In genomic region chr16:90783302-90783701, GRCm38 (mm10) we compare ENCODE assay signal across 23 mouse cellular contexts. TPM values are rescaled to one million over a fixed set of nuclear protein-coding genes. Genes with fewer than 3 reads are reported as not detected.
DNase-seq lines count a peak whose midpoint lies in the region; ATAC-seq and TF ChIP-seq lines count a peak whose summit lies in the region.
"Had no signal": no experiment of that assay in that cellular context is flagged by ENCODE, and none has a peak within 500 bp of the region (broad histone marks: within the 10 kb centered on the region; RNA-seq: fewer than 3 reads in every experiment).

No protein-coding gene starts in this region.

- no peak overlapping the region for H3K9ac ChIP-seq in heart, embryonic 14.5 days (ENCODE audit: low read length)
- H3K9ac ChIP-seq in heart, postnatal 0 days (replicated peaks; ENCODE audit: low read depth, low read length) = no peak overlapping the region
- H3K9ac ChIP-seq: embryonic facial prominence, embryonic 12.5 days; forebrain, embryonic 15.5 days; hindbrain, embryonic 12.5 days had no signal

- H3K27me3 ChIP-seq in heart, embryonic 10.5 days (ENCODE audit: insufficient read depth, poor library complexity, severe bottlenecking) = no peaks in the 10 kb centered on the region
- no peaks in the 10 kb centered on the region for H3K27me3 ChIP-seq in heart, embryonic 14.5 days (ENCODE audit: control insufficient read depth, insufficient read depth, low read length)
- H3K27me3 ChIP-seq in heart, postnatal 0 days (ENCODE audit: control insufficient read depth, insufficient read depth, low read length) = no peaks in the 10 kb centered on the region
- H3K27me3 ChIP-seq: CH12.LX; embryonic facial prominence, embryonic 12.5 days; forebrain, embryonic 15.5 days; hindbrain, embryonic 12.5 days; Patski had no signal

- intact Hi-C loops in heart, postnatal 14 days (cut with DNase I) = no loop called here
- intact Hi-C loops in heart, postnatal 25 days (cut with DNase I) = no loop called here

- WGBS in heart, embryonic 10.5 days = 77% methylated on average over 11 of the region's 11 CpGs
- 49% methylated on average over 11 of the region's 11 CpGs for WGBS in heart, embryonic 14.5 days
- 35% methylated on average over 11 of the region's 11 CpGs for WGBS in heart, postnatal 0 days

- 0 out of 2 replicates have a peak overlapping the region, but pooled peaks have one; percentile 44 for H3K27ac ChIP-seq in heart, embryonic 10.5 days
- H3K27ac ChIP-seq in heart, embryonic 14.5 days (replicated peaks in 1 of 2; ENCODE audit: control insufficient read depth in 1 of 2, insufficient read depth in 1 of 2, low read depth in 2 of 2, low read length in 2 of 2) = peak overlapping the region; percentile 18 to 66; a peak in 3 of 4 replicates
- no peak overlapping the region for H3K27ac ChIP-seq in heart, postnatal 0 days (ENCODE audit: low read depth)
- H3K27ac ChIP-seq: embryonic facial prominence, embryonic 12.5 days; forebrain, embryonic 15.5 days; hindbrain, embryonic 12.5 days had no signal

- ATAC-seq in heart, embryonic 14.5 days (ENCODE audit: insufficient number of reproducible peaks, insufficient read depth, low FRiP score, low read depth) = peak; percentile 83
- peak; percentile 82; the same call in 1 of the 2 replicates for ATAC-seq in heart, postnatal 0 days (ENCODE audit: insufficient read depth, low read depth)
- no peak for ATAC-seq in CD4-positive, CD25-positive, alpha-beta regulatory T cell, adult 4 months
- ATAC-seq: activated CD4-positive, CD25-positive, alpha-beta regulatory T cell, adult 4 months; forebrain, embryonic 15.5 days; hindbrain, embryonic 16.5 days; inflammation-experienced regulatory T-cells, adult 6 months; intestine, postnatal 0 days; Patski had no signal

- H3K4me1 ChIP-seq in heart, embryonic 10.5 days = peaks cover 24% of the 10 kb centered on the region
- peaks cover 8 to 29% of the 10 kb centered on the region in 2 experiments for H3K4me1 ChIP-seq in heart, embryonic 14.5 days (ENCODE audit: control insufficient read depth in 2 of 2, insufficient read depth in 2 of 2, low read length in 2 of 2)
- H3K4me1 ChIP-seq in heart, postnatal 0 days (ENCODE audit: control insufficient read depth, insufficient read depth) = no peaks in the 10 kb centered on the region; the same call in 1 of the 2 replicates
- H3K4me1 ChIP-seq: embryonic facial prominence, embryonic 12.5 days; forebrain, embryonic 15.5 days; hindbrain, embryonic 12.5 days had no signal

- no peak overlapping the region for H3K4me3 ChIP-seq in heart, embryonic 10.5 days
- no peak overlapping the region for H3K4me3 ChIP-seq in heart, embryonic 14.5 days (ENCODE audit: control insufficient read depth in 1 of 2, insufficient read depth in 1 of 2, low read depth in 1 of 2, low read length in 2 of 2)
- H3K4me3 ChIP-seq in heart, postnatal 0 days (ENCODE audit: low read depth, low read length) = no peak overlapping the region
- H3K4me3 ChIP-seq: embryonic facial prominence, embryonic 12.5 days; forebrain, embryonic 15.5 days; hindbrain, embryonic 12.5 days had no signal

- peaks cover 94% of the 10 kb centered on the region for H3K36me3 ChIP-seq in heart, embryonic 10.5 days
- H3K36me3 ChIP-seq in heart, embryonic 14.5 days (ENCODE audit: control insufficient read depth, insufficient read depth, low read length) = peaks cover 78% of the 10 kb centered on the region
- H3K36me3 ChIP-seq in heart, postnatal 0 days (replicated peaks; ENCODE audit: control insufficient read depth, insufficient read depth, low read length) = peaks cover 76% of the 10 kb centered on the region

- peak overlapping the region; percentile 36 for H3K4me2 ChIP-seq in heart, embryonic 14.5 days (ENCODE audit: low read length)
- no peak overlapping the region for H3K4me2 ChIP-seq in heart, postnatal 0 days (ENCODE audit: low read depth, low read length)
- H3K4me2 ChIP-seq: embryonic facial prominence, embryonic 12.5 days; forebrain, embryonic 15.5 days; hindbrain, embryonic 12.5 days had no signal

- TF ChIP-seq EP300 in heart, postnatal 0 days (IDR thresholded peaks at IDR 0.05; ENCODE audit: low read depth) = no peak

- DNase-seq in heart, embryonic 10.5 days (ENCODE audit: low spot score) = no peak
- DNase-seq in heart, postnatal 14 days = no peak
- DNase-seq in heart, postnatal 25 days (ENCODE audit: low spot score) = no peak
- peak; percentile 7 to 14 for DNase-seq in kidney, adult 8-10 months
- DNase-seq in kidney, postnatal 10 days = no peak
- DNase-seq in heart, postnatal 0 days (ENCODE audit: low spot score) = peak; percentile 50
- DNase-seq: adrenal gland, postnatal 14 days; cerebellum, adult 11-12 months; cerebellum, adult 9-10 months; cerebellum, postnatal 25 days; gastrocnemius, postnatal 36 days had no signal

- H3K9me3 ChIP-seq in heart, embryonic 10.5 days = no peaks in the 10 kb centered on the region
- H3K9me3 ChIP-seq in heart, embryonic 14.5 days (ENCODE audit: control insufficient read depth, low read length) = no peaks in the 10 kb centered on the region
- no peaks in the 10 kb centered on the region for H3K9me3 ChIP-seq in heart, postnatal 0 days (replicated peaks; ENCODE audit: control insufficient read depth, low read length)
- H3K9me3 ChIP-seq: embryonic facial prominence, embryonic 12.5 days; forebrain, embryonic 15.5 days; hindbrain, embryonic 12.5 days had no signal

- TF ChIP-seq CTCF in heart, postnatal 0 days (IDR thresholded peaks at IDR 0.05; ENCODE audit: low read depth) = no peak

RNA-seq across cellular contexts. Expression of gene Urb1, which starts 26.9 kb away (rescaled TPM):
- polyA plus RNA-seq in heart, embryonic 10.5 days (2016; fragmentation: Nextera tagmentation; extraction: Ambion mirVana) = 8.4 and 12.7 TPM in 2 replicates
- 1 to 10 TPM; 5.9 to 8.9 TPM for total RNA-seq in heart, postnatal 14 days (2021)
- polyA plus RNA-seq in heart, embryonic 14.5 days (2014; fragmentation: Nextera tagmentation; extraction: Ambion mirVana) = 7.2 and 7.6 TPM in 2 replicates
- 1 to 10 TPM; 5.7 to 6.3 TPM for total RNA-seq in heart, postnatal 25 days (2021)
- total RNA-seq in heart, postnatal 0 days (2014; rRNA removed; ENCODE audit: low replicate concordance) = 8.7 and 16.5 TPM in 2 replicates
- polyA plus RNA-seq in heart, postnatal 0 days (2015; fragmentation: Nextera tagmentation; extraction: Ambion mirVana) = 2.7 and 3.0 TPM in 2 replicates
- polyA plus RNA-seq in CD4-positive, CD25-positive, alpha-beta regulatory T cell, adult 4 months (2017; shearing (Covaris generic)) = 1 to 10 TPM; 3.5 to 4.2 TPM

RNA-seq across cellular contexts. Expression of gene Eva1c, which starts 43.2 kb away (rescaled TPM):
- 1.0 and 2.3 TPM in 2 replicates for polyA plus RNA-seq in heart, embryonic 10.5 days (2016; fragmentation: Nextera tagmentation; extraction: Ambion mirVana)
- total RNA-seq in heart, postnatal 14 days (2021) = 1 to 10 TPM; 2.3 to 2.7 TPM
- 3.0 and 3.3 TPM in 2 replicates for polyA plus RNA-seq in heart, embryonic 14.5 days (2014; fragmentation: Nextera tagmentation; extraction: Ambion mirVana)
- total RNA-seq in heart, postnatal 25 days (2021) = 1 to 10 TPM in 1 of 2 experiments, under 1 TPM in 1; 0.89 to 1.4 TPM
- 3.2 and 11.4 TPM in 2 replicates for total RNA-seq in heart, postnatal 0 days (2014; rRNA removed; ENCODE audit: low replicate concordance)
- 1.1 and 1.7 TPM in 2 replicates for polyA plus RNA-seq in heart, postnatal 0 days (2015; fragmentation: Nextera tagmentation; extraction: Ambion mirVana)
- polyA plus RNA-seq in CD4-positive, CD25-positive, alpha-beta regulatory T cell, adult 4 months (2017; shearing (Covaris generic)) = not detected
- total RNA-seq: CH12.LX had no signal
- polyA plus RNA-seq: activated CD4-positive, CD25-positive, alpha-beta regulatory T cell, adult 4 months; inflammation-experienced regulatory T-cells, adult 6 months had no signal

RNA-seq across cellular contexts. Expression of gene Mrap, which starts 45.3 kb away (rescaled TPM):
- 26.7 and 37.5 TPM in 2 replicates for polyA plus RNA-seq in heart, embryonic 10.5 days (2016; fragmentation: Nextera tagmentation; extraction: Ambion mirVana)
- total RNA-seq in heart, postnatal 14 days (2021) = 10 to 100 TPM; 16.5 to 18.8 TPM
- polyA plus RNA-seq in heart, embryonic 14.5 days (2014; fragmentation: Nextera tagmentation; extraction: Ambion mirVana) = 37.6 and 38.2 TPM in 2 replicates
- 10 to 100 TPM; 15.3 to 16.3 TPM for total RNA-seq in heart, postnatal 25 days (2021)
- total RNA-seq in heart, postnatal 0 days (2014; rRNA removed; ENCODE audit: low replicate concordance) = 57.5 and 68.0 TPM in 2 replicates
- polyA plus RNA-seq in heart, postnatal 0 days (2015; fragmentation: Nextera tagmentation; extraction: Ambion mirVana) = 47.8 and 49.8 TPM in 2 replicates
- not detected for polyA plus RNA-seq in CD4-positive, CD25-positive, alpha-beta regulatory T cell, adult 4 months (2017; shearing (Covaris generic))
- total RNA-seq: CH12.LX had no signal
- polyA plus RNA-seq: activated CD4-positive, CD25-positive, alpha-beta regulatory T cell, adult 4 months; C2C12; forebrain, embryonic 15.5 days; inflammation-experienced regulatory T-cells, adult 6 months; intestine, postnatal 0 days; Patski had no signal

RNA-seq across cellular contexts. Expression of gene Mis18a, which starts 56.1 kb away (rescaled TPM):
- polyA plus RNA-seq in heart, embryonic 10.5 days (2016; fragmentation: Nextera tagmentation; extraction: Ambion mirVana) = 44.7 and 64.0 TPM in 2 replicates
- 1 to 10 TPM; 4.6 to 5.7 TPM for total RNA-seq in heart, postnatal 14 days (2021)
- 28.8 and 29.9 TPM in 2 replicates for polyA plus RNA-seq in heart, embryonic 14.5 days (2014; fragmentation: Nextera tagmentation; extraction: Ambion mirVana)
- total RNA-seq in heart, postnatal 25 days (2021) = 1 to 10 TPM; 3.0 to 3.9 TPM
- total RNA-seq in heart, postnatal 0 days (2014; rRNA removed; ENCODE audit: low replicate concordance) = 10.6 and 21.2 TPM in 2 replicates
- 13.2 and 14.5 TPM in 2 replicates for polyA plus RNA-seq in heart, postnatal 0 days (2015; fragmentation: Nextera tagmentation; extraction: Ambion mirVana)
- polyA plus RNA-seq in CD4-positive, CD25-positive, alpha-beta regulatory T cell, adult 4 months (2017; shearing (Covaris generic)) = 10 to 100 TPM; 42.7 to 46.5 TPM

Comparison
In these comparisons a context has a peak if more than half of its experiments do, and no peak if none do; other contexts are left out.
1. DNase-seq: peak in kidney, adult 8-10 months (2 of 2) and heart, postnatal 0 days (single experiment); none in heart, embryonic 10.5 days (single experiment), heart, postnatal 14 days (0 of 2), heart, postnatal 25 days (single experiment) and kidney, postnatal 10 days (single experiment).
2. RNA of gene Mrap, which starts 45.3 kb away (polyA plus RNA-seq): 47.8 to 49.8 TPM in heart, postnatal 0 days, 37.6 to 38.2 TPM in heart, embryonic 14.5 days and 26.7 to 37.5 TPM in heart, embryonic 10.5 days; not detected in CD4-positive, CD25-positive, alpha-beta regulatory T cell, adult 4 months; every median in the first group is over 10 times any median in the second.